Mouse (Mus musculus): ENCODE results near the gene Atf7. TPM values are rescaled to one million over a fixed set of nuclear protein-coding genes. Genes with fewer than 3 reads are reported as not detected.
"Not testable (repeated sequence)": the region's sequence is repeated elsewhere in the genome, so short reads cannot be mapped to it uniquely, and the experiment has no call there.

Atf7 gene
- polyA plus RNA-seq, 1 experiment from 2014 or later = 43.5 TPM

DNA sequence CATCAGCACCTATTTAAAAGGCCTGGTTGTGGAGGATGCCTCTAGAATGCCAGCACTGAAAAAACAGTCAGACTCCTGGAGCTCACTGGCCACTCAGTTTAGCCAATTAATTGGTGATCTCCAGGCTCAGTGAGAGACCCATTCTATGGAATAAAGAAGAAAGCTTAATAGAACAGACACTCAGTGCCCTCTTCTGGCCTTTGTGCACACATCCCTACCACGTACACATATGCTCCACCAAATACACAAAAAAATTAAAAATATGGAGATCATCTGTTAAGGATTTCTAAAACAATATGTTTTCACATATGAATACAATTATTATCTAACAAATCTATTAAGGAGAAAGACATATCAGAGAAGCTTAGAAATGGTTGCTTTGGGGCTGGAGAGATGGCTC is 4.5 kb downstream of the Atf7 start:
- Histone ChIP-seq H3K4me2 (no peak overlapping the region), H3K4me3 (ENCODE audit: low read depth, low read length) (no peak overlapping the region), H3K9ac (no peak overlapping the region), H3K9me3 (ENCODE audit: low read depth, low read length) (no peaks in the 10 kb centered on the region), H3K36me3 (ENCODE audit: insufficient read depth) (0 out of 2 replicates have a peak, but pooled peaks cover 5% of the 10 kb centered on the region), H3K27me3 (ENCODE audit: insufficient read depth, low read length) (no peaks in the 10 kb centered on the region), H3K4me1 (ENCODE audit: insufficient read depth) (peaks cover 13% of the 10 kb centered on the region), H3K27ac (ENCODE audit: low read depth) (no peak overlapping the region)
- TF ChIP-seq CTCF (IDR thresholded peaks at IDR 0.05; ENCODE audit: low read depth) = 0 out of 2 replicates have a peak, but pooled peaks have one; percentile 2
- DNase-seq = no peak
- WGBS = 69% methylated on average over 1 of the region's 1 CpGs
- no peak for ATAC-seq (ENCODE audit: insufficient read depth)

DNA sequence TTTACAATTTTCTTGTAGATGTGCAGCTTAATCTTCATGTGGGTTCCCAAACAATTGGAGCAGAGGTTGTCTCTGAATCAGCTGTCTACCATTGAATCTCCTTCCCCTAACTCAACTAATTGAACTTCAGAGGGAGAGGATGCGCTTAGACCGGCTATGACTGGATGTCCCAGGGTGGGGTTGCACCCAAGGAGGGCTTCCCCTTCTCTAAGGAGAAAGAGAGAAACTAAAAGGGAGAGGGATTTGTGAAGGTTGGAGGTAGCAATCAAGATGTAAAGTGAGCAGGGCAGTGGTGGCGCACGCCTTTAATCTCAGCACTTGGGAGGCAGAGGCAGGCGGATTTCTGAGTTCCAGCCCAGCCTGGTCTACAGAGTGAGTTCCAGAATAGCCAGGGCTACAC is 5.8 kb downstream of the Atf7 start:
- Histone ChIP-seq H3K4me1 (ENCODE audit: insufficient read depth) (peaks cover 13% of the 10 kb centered on the region), H3K36me3 (ENCODE audit: insufficient read depth) (0 out of 2 replicates have a peak, but pooled peaks cover 5% of the 10 kb centered on the region), H3K4me3 (ENCODE audit: low read depth, low read length) (no peak overlapping the region), H3K9me3 (ENCODE audit: low read depth, low read length) (no peaks in the 10 kb centered on the region), H3K27ac (ENCODE audit: low read depth) (no peak overlapping the region), H3K9ac (no peak overlapping the region), H3K27me3 (ENCODE audit: insufficient read depth, low read length) (no peaks in the 10 kb centered on the region), H3K4me2 (no peak overlapping the region)
- DNase-seq (no peak), ATAC-seq (ENCODE audit: insufficient read depth) (no peak)
- no peak for TF ChIP-seq CTCF (IDR thresholded peaks at IDR 0.05; ENCODE audit: low read depth)
- 95% methylated on average over 5 of the region's 5 CpGs for WGBS

DNA sequence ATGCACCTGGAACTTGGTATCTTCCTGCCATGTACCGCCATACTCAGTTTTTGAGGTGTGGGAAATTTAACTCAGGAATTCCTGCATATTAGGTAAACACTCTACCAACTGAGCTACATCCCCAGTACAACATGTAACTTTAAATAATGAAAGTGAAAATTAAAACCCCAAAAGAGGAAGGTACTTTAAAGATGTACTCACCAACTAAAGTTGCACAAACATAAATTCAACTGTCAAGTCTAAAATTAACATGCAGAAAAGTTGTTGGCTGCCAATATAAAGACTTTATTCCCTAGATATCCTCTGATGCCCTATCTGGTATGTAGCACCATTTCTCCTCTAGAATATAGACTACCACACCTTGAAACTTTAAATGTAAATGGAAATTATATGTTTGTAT is 7.6 kb downstream of the Atf7 start:
- no peak for DNase-seq
- H3K27me3 ChIP-seq (ENCODE audit: insufficient read depth, low read length) = no peaks in the 10 kb centered on the region
- no peak for ATAC-seq (ENCODE audit: insufficient read depth)
- H3K4me3 ChIP-seq (ENCODE audit: low read depth, low read length) = no peak overlapping the region
- peaks cover 2% of the 10 kb centered on the region; the same call in 1 of the 2 replicates for H3K4me1 ChIP-seq (ENCODE audit: insufficient read depth)
- no peaks in the 10 kb centered on the region for H3K9me3 ChIP-seq (ENCODE audit: low read depth, low read length)
- H3K9ac ChIP-seq = no peak overlapping the region
- 87% methylated on average over 1 of the region's 1 CpGs for WGBS
- H3K27ac ChIP-seq (ENCODE audit: low read depth) = no peak overlapping the region
- no peak overlapping the region for H3K4me2 ChIP-seq
- H3K36me3 ChIP-seq (ENCODE audit: insufficient read depth) = peaks cover 7% of the 10 kb centered on the region; the same call in 1 of the 2 replicates
- TF ChIP-seq CTCF (IDR thresholded peaks at IDR 0.05; ENCODE audit: low read depth) = no peak

DNA sequence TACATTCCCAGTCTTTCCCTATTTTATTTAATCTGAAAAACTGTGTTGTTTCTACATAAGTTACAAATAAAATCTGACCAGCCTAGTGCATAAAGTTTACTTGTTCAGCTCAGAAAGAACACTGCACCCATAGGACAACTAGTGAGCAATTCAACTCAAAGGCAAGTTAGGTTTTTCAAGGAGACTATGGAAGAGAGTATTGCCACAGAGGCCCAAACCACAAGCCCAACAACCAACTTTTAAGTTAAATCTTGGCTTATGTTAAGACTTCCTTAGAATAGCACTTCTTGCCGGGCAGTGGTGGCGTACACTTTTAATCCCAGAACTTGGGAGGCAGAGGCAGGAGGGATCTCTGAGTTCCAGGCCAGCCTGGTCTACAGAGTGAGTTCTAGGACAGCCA is 9.1 kb downstream of the Atf7 start:
- no peak overlapping the region for H3K4me2 ChIP-seq
- peaks cover 7% of the 10 kb centered on the region; the same call in 1 of the 2 replicates for H3K36me3 ChIP-seq (ENCODE audit: insufficient read depth)
- H3K9me3 ChIP-seq (ENCODE audit: low read depth, low read length) = no peaks in the 10 kb centered on the region
- H3K9ac ChIP-seq = no peak overlapping the region
- no peak overlapping the region for H3K4me3 ChIP-seq (ENCODE audit: low read depth, low read length)
- H3K27me3 ChIP-seq (ENCODE audit: insufficient read depth, low read length) = no peaks in the 10 kb centered on the region
- no peaks in the 10 kb centered on the region for H3K4me1 ChIP-seq (ENCODE audit: insufficient read depth)
- TF ChIP-seq CTCF (IDR thresholded peaks at IDR 0.05; ENCODE audit: low read depth) = no peak
- no peak for DNase-seq
- WGBS = 91% methylated on average over 2 of the region's 2 CpGs
- H3K27ac ChIP-seq (ENCODE audit: low read depth) = no peak overlapping the region
- no peak for ATAC-seq (ENCODE audit: insufficient read depth)

DNA sequence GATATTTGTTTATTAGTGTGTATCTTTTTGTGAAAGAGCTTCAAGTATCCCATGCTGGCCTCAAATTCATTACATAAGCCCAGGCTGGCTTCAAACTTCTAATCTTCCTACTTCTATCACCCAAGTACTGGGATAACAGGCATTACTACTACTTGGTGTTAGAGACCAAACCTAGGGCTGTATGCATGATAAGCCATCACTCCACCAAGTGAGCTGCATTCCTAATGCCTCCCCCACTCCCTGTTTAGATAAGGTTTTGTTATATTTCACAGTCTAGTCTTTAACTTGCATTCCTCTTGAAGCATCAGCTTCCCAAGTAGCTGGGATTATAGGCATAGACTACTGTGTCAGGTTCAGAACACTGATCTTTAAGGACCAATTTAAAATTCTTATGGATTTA is 11.0 kb downstream of the Atf7 start:
- ATAC-seq (ENCODE audit: insufficient read depth) (no peak), DNase-seq (no peak)
- TF ChIP-seq CTCF (IDR thresholded peaks at IDR 0.05; ENCODE audit: low read depth) = no peak
- no peaks in the 10 kb centered on the region for H3K9me3 ChIP-seq (ENCODE audit: low read depth, low read length)
- H3K9ac ChIP-seq = no peak overlapping the region
- H3K27me3 ChIP-seq (ENCODE audit: insufficient read depth, low read length) = no peaks in the 10 kb centered on the region
- no peak overlapping the region for H3K27ac ChIP-seq (ENCODE audit: low read depth)
- H3K4me1 ChIP-seq (ENCODE audit: insufficient read depth) = no peaks in the 10 kb centered on the region
- no peak overlapping the region for H3K4me2 ChIP-seq
- no peak overlapping the region for H3K4me3 ChIP-seq (ENCODE audit: low read depth, low read length)
- H3K36me3 ChIP-seq (ENCODE audit: insufficient read depth) = peaks cover 3% of the 10 kb centered on the region; the same call in 1 of the 2 replicates

DNA sequence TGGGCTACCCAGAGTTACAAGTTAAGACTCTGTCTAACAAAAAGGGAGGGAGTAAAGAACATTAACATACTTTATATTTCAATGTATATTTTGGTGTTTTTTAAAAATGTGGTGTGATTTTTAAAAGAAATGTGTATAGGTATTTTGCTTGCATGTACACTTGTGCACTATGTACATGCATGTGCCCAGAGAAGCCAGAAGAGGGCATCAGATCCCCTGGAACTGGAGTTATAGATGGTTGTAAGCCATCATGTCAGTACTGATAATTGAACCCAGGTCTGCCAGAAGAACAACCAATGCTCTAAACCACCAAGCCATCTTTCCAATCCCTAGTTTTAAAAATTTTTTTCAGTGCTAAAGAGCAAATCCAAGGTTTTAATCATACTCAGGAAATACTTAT is 12.3 kb downstream of the Atf7 start:
- no peaks in the 10 kb centered on the region for H3K9me3 ChIP-seq (ENCODE audit: low read depth, low read length)
- H3K4me3 ChIP-seq (ENCODE audit: low read depth, low read length) = no peak overlapping the region
- H3K4me2 ChIP-seq = no peak overlapping the region
- H3K36me3 ChIP-seq (ENCODE audit: insufficient read depth) = peaks cover 3% of the 10 kb centered on the region; the same call in 1 of the 2 replicates
- H3K27me3 ChIP-seq (ENCODE audit: insufficient read depth, low read length) = no peaks in the 10 kb centered on the region
- H3K4me1 ChIP-seq (ENCODE audit: insufficient read depth) = no peaks in the 10 kb centered on the region
- no peak for ATAC-seq (ENCODE audit: insufficient read depth)
- H3K9ac ChIP-seq = no peak overlapping the region
- peak; percentile 43 for TF ChIP-seq CTCF (IDR thresholded peaks at IDR 0.05; ENCODE audit: low read depth)
- no peak overlapping the region for H3K27ac ChIP-seq (ENCODE audit: low read depth)
- peak; percentile 17 for DNase-seq

DNA sequence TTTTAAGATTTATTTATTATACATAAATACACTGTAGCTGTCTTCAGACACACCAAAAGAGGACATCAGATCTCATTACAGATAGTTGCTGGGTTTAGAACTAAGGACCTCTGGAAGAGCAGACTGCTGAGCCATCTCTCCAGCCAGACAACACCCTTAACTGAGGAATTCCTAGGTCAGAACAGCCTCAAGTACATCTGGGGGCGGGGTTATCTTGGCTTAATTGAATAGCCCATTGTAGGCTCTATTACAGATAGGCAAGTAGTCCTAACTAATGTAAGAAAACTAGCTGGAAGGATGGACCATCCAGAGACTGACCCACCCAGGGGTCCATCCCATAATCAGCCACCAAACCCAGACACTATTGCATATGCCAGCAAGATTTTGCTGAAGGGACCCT is 16.7 kb downstream of the Atf7 start:
- H3K36me3 ChIP-seq (ENCODE audit: insufficient read depth); ATAC-seq (ENCODE audit: insufficient read depth); H3K4me1 ChIP-seq (ENCODE audit: insufficient read depth); H3K9ac ChIP-seq; H3K9me3 ChIP-seq (ENCODE audit: low read depth, low read length); H3K27ac ChIP-seq (ENCODE audit: low read depth); H3K4me3 ChIP-seq (ENCODE audit: low read depth, low read length); H3K4me2 ChIP-seq; DNase-seq; H3K27me3 ChIP-seq (ENCODE audit: insufficient read depth, low read length): not testable (repeated sequence)
- 53% methylated on average over 1 of the region's 1 CpGs for WGBS
